Mouse (Mus musculus) midbrain, embryonic 13.5 days (tissue): ENCODE data around the gene Nfyc. TPM values are rescaled to one million over a fixed set of nuclear protein-coding genes. Genes with fewer than 3 reads are reported as not detected.

ENCODE experiments used
- microRNA counts: library from miRNA; unstranded; fragments of <30 nt; microRNA quantifications from one replicate; lab custom pipeline; 2016
- microRNA-seq: library from miRNA; unstranded; fragments of <30 nt; microRNA quantifications from one replicate; pipeline ENCODE4, GENCODE M21; 2016
- polyA plus RNA-seq: library from polyadenylated mRNA; unstranded; fragments of >200 nt; fragmentation: Nextera tagmentation; extraction: Ambion mirVana; gene quantifications from 2 replicates; pipeline ENCODE4 v1.2.1, GENCODE M21; 2015

Nfyc gene
- polyA plus RNA-seq, 1 experiment from 2014 or later, result 87.1 TPM

MicroRNAs within 50 kb of the gene (microRNA counts, 519-probe panel; counts per million panel counts)
- 3,297 counts per million, percentile 67 among the panel's probes with 10 or more counts for microRNA mmu-miR-30e (lab: Ali Mortazavi, UCI)

Small RNA genes lying within 50 kb of the gene (microRNA-seq; reads per million reads assigned to microRNA genes)
- gene Gm23936, result not detected
- 68.7 reads per million, percentile 49 among the genes with 10 or more reads in this experiment for gene Mir30c-1
- gene Mir30e, result not detected
- gene Mir30f, result not detected

Other genes with a start within 250 kb of the Nfyc start
- gene Gm8439, start 242.8 kb downstream of the Nfyc start, polyA plus RNA-seq, result not detected in 2 replicates
- 0.37 and 0.92 TPM in 2 replicates for gene Cited4, start 165.0 kb downstream of the Nfyc start, polyA plus RNA-seq
- gene Kcnq4, start 83.0 kb downstream of the Nfyc start, polyA plus RNA-seq, result 3.2 and 3.9 TPM in 2 replicates
- gene Rims3, start 23.2 kb upstream of the Nfyc start, polyA plus RNA-seq, result 9.8 and 11.0 TPM in 2 replicates
- gene Exo5, start 93.4 kb upstream of the Nfyc start, polyA plus RNA-seq, result 39.2 and 44.5 TPM in 2 replicates
- 8.8 and 9.4 TPM in 2 replicates for gene Zfp69, start 120.1 kb upstream of the Nfyc start, polyA plus RNA-seq
- 30.9 and 34.2 TPM in 2 replicates for gene Smap2, start 185.7 kb upstream of the Nfyc start, polyA plus RNA-seq
- gene Col9a2, start 207.8 kb upstream of the Nfyc start, polyA plus RNA-seq, result 6.1 and 8.3 TPM in 2 replicates